Comparison of ENCODE assay signal across 19 mouse cellular contexts in the genomic region with DNA sequence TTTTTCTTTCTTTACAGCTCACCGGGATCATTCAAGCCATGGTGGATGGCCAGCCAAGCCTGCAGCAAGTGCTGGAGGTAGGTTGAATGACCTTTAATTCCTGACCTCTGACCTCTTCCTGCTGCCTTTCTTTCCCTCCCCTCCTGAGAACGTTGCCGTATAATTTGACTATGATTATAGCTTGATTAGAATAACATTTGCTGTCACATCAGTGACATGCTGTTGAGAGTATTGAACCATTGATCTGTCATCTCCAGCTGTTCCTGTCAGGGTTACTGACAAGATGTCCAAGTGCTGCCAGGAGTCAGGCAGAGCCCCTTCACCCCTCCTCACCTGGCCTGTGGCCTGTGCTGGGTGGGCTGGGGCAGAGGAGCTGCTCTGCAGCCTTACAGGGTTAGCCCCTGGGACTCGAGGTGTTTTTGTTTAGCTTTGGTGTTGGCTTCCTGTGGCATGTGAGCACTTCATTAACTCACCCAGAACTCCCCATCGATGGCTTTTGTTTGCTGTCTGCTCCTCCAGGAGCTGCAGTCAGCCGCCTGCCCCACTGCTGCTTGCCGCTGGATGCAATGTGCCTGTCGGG. TPM values are rescaled to one million over a fixed set of nuclear protein-coding genes. Genes with fewer than 3 reads are reported as not detected.
DNase-seq lines count a peak whose midpoint lies in the region; ATAC-seq and TF ChIP-seq lines count a peak whose summit lies in the region.
"Had no signal": no experiment of that assay in that cellular context is flagged by ENCODE, and none has a peak within 500 bp of the region (broad histone marks: within the 10 kb centered on the region; RNA-seq: fewer than 3 reads in every experiment).

No protein-coding gene starts in this region.

- no peak for DNase-seq in midbrain, embryonic 11.5 days (ENCODE audit: low spot score, missing footprints)
- DNase-seq in midbrain, postnatal 0 days (ENCODE audit: low spot score) = no peak
- DNase-seq in forebrain, postnatal 0 days = no peak
- DNase-seq in limb, embryonic 11.5 days (ENCODE audit: low spot score) = no peak
- no peak for DNase-seq in ovary, postnatal 14 days (ENCODE audit: low spot score)
- DNase-seq in right cerebral cortex, postnatal 14 days = no peak
- no peak for DNase-seq in frontal cortex, adult 2 months (ENCODE audit: extremely low spot score in 1 of 2, low spot score in 1 of 2)
- DNase-seq: adrenal gland, postnatal 10 days; B cell, adult 2 months; cerebellum, adult 11-12 months; gastrocnemius, postnatal 10 days; heart, adult 2 months; kidney, adult 2 months; kidney, postnatal 14 days; lung, adult 2 months; lung, postnatal 4 days; thymus, postnatal 4 days had no signal

- H3K9me3 ChIP-seq in midbrain, embryonic 11.5 days (ENCODE audit: control insufficient read depth, low read length) = no peaks in the 10 kb centered on the region
- no peaks in the 10 kb centered on the region for H3K9me3 ChIP-seq in midbrain, postnatal 0 days (ENCODE audit: low read length)
- H3K9me3 ChIP-seq in forebrain, postnatal 0 days (ENCODE audit: low read length) = no peaks in the 10 kb centered on the region
- H3K9me3 ChIP-seq in limb, embryonic 11.5 days (ENCODE audit: control insufficient read depth, low read length) = no peaks in the 10 kb centered on the region
- H3K9me3 ChIP-seq: embryonic facial prominence, embryonic 15.5 days; neural tube, embryonic 13.5 days had no signal

- ATAC-seq in midbrain, embryonic 11.5 days (ENCODE audit: low FRiP score) = peak; percentile 48; the same call in 1 of the 2 replicates
- ATAC-seq in midbrain, postnatal 0 days (ENCODE audit: low FRiP score) = no peak
- ATAC-seq in forebrain, postnatal 0 days = peak; percentile 29; the same call in 1 of the 2 replicates
- no peak for ATAC-seq in limb, embryonic 11.5 days (ENCODE audit: insufficient number of reproducible peaks, low FRiP score, low TSS enrichment, low read depth)

- no peak overlapping the region for H3K9ac ChIP-seq in midbrain, embryonic 11.5 days (ENCODE audit: low read length)
- H3K9ac ChIP-seq in midbrain, postnatal 0 days (replicated peaks; ENCODE audit: low read length, poor library complexity, severe bottlenecking) = no peak overlapping the region
- H3K9ac ChIP-seq in forebrain, postnatal 0 days = no peak overlapping the region
- no peak overlapping the region for H3K9ac ChIP-seq in limb, embryonic 11.5 days (ENCODE audit: low read length)
- H3K9ac ChIP-seq: embryonic facial prominence, embryonic 15.5 days; neural tube, embryonic 13.5 days had no signal

- no peak overlapping the region for H3K4me2 ChIP-seq in midbrain, embryonic 11.5 days
- H3K4me2 ChIP-seq in midbrain, postnatal 0 days (ENCODE audit: low read depth, low read length, poor library complexity, severe bottlenecking) = no peak overlapping the region
- H3K4me2 ChIP-seq in forebrain, postnatal 0 days (ENCODE audit: low read depth) = no peak overlapping the region
- H3K4me2 ChIP-seq in limb, embryonic 11.5 days (ENCODE audit: low read depth, severe bottlenecking) = no peak overlapping the region
- H3K4me2 ChIP-seq: embryonic facial prominence, embryonic 15.5 days; neural tube, embryonic 13.5 days had no signal

- H3K4me3 ChIP-seq in midbrain, embryonic 11.5 days (ENCODE audit: low read depth, low read length) = no peak overlapping the region
- H3K4me3 ChIP-seq in midbrain, postnatal 0 days (ENCODE audit: low read depth, low read length) = no peak overlapping the region
- H3K4me3 ChIP-seq in forebrain, postnatal 0 days (ENCODE audit: low read depth, low read length) = no peak overlapping the region
- no peak overlapping the region for H3K4me3 ChIP-seq in limb, embryonic 11.5 days (ENCODE audit: low read depth, low read length)
- H3K4me3 ChIP-seq: embryonic facial prominence, embryonic 15.5 days; heart, adult 2 months; neural tube, embryonic 13.5 days had no signal

- peak overlapping the region; percentile 11; the same call in 1 of the 2 replicates for H3K27ac ChIP-seq in midbrain, embryonic 11.5 days (ENCODE audit: low read depth, low read length)
- H3K27ac ChIP-seq in midbrain, postnatal 0 days (ENCODE audit: low read depth, low read length) = no peak overlapping the region
- H3K27ac ChIP-seq in forebrain, postnatal 0 days (ENCODE audit: low read depth, low read length) = no peak overlapping the region
- H3K27ac ChIP-seq in limb, embryonic 11.5 days (replicated peaks; ENCODE audit: low read depth, low read length) = peak overlapping the region; percentile 17; the same call in 1 of the 2 replicates
- H3K27ac ChIP-seq: embryonic facial prominence, embryonic 15.5 days; heart, adult 2 months; neural tube, embryonic 13.5 days had no signal

- 0 out of 2 replicates have a peak, but pooled peaks cover 4% of the 10 kb centered on the region for H3K27me3 ChIP-seq in midbrain, embryonic 11.5 days (ENCODE audit: control insufficient read depth, insufficient read depth, low read length)
- no peaks in the 10 kb centered on the region for H3K27me3 ChIP-seq in midbrain, postnatal 0 days (ENCODE audit: insufficient read depth, low read length)
- H3K27me3 ChIP-seq in forebrain, postnatal 0 days (ENCODE audit: insufficient read depth, low read length) = no peaks in the 10 kb centered on the region
- H3K27me3 ChIP-seq in limb, embryonic 11.5 days (ENCODE audit: control insufficient read depth, insufficient read depth, low read length) = no peaks in the 10 kb centered on the region
- H3K27me3 ChIP-seq: embryonic facial prominence, embryonic 15.5 days had no signal

- peaks cover 15% of the 10 kb centered on the region for H3K4me1 ChIP-seq in midbrain, embryonic 11.5 days (ENCODE audit: control insufficient read depth, insufficient read depth, low read length)
- H3K4me1 ChIP-seq in midbrain, postnatal 0 days (ENCODE audit: insufficient read depth, low read length) = no peaks in the 10 kb centered on the region; the same call in 1 of the 2 replicates
- H3K4me1 ChIP-seq in forebrain, postnatal 0 days (ENCODE audit: insufficient read depth) = 0 out of 2 replicates have a peak, but pooled peaks cover 4% of the 10 kb centered on the region
- peaks cover 22% of the 10 kb centered on the region for H3K4me1 ChIP-seq in limb, embryonic 11.5 days (ENCODE audit: control insufficient read depth, insufficient read depth, low read length)

- 18% methylated on average over 8 of the region's 8 CpGs for WGBS in midbrain, embryonic 11.5 days
- WGBS in midbrain, postnatal 0 days = 14% methylated on average over 8 of the region's 8 CpGs
- 24% methylated on average over 8 of the region's 8 CpGs for WGBS in forebrain, postnatal 0 days
- WGBS in limb, embryonic 11.5 days = 33% methylated on average over 8 of the region's 8 CpGs

- H3K36me3 ChIP-seq in midbrain, embryonic 11.5 days (ENCODE audit: control insufficient read depth, insufficient read depth, low read length) = peaks cover 5% of the 10 kb centered on the region; the same call in 1 of the 2 replicates
- H3K36me3 ChIP-seq in midbrain, postnatal 0 days (ENCODE audit: insufficient read depth, low read length) = peaks cover 30% of the 10 kb centered on the region
- H3K36me3 ChIP-seq in forebrain, postnatal 0 days (ENCODE audit: insufficient read depth) = peaks cover 50% of the 10 kb centered on the region
- H3K36me3 ChIP-seq in limb, embryonic 11.5 days (ENCODE audit: control insufficient read depth, insufficient read depth, low read length) = peaks cover 10% of the 10 kb centered on the region; the same call in 1 of the 2 replicates

- no peak for TF ChIP-seq CTCF in midbrain, postnatal 0 days (IDR thresholded peaks at IDR 0.05)
- TF ChIP-seq CTCF in forebrain, postnatal 0 days (IDR thresholded peaks at IDR 0.05; ENCODE audit: low read depth) = no peak

RNA-seq across cellular contexts. Expression of gene Eri3, which starts 39.0 kb away (rescaled TPM):
- polyA plus RNA-seq in midbrain, embryonic 11.5 days (2014; fragmentation: Nextera tagmentation; extraction: Ambion mirVana) = 121 and 132 TPM in 2 replicates
- total RNA-seq in midbrain, postnatal 0 days (2014; rRNA removed) = 275 and 291 TPM in 2 replicates
- 323 and 326 TPM in 2 replicates for polyA plus RNA-seq in midbrain, postnatal 0 days (2015; fragmentation: Nextera tagmentation; extraction: Ambion mirVana)
- total RNA-seq in forebrain, postnatal 0 days (2014; rRNA removed) = 269 and 276 TPM in 2 replicates
- polyA plus RNA-seq in forebrain, postnatal 0 days (2015; fragmentation: Nextera tagmentation; extraction: Ambion mirVana) = 379 and 380 TPM in 2 replicates
- polyA plus RNA-seq in limb, embryonic 11.5 days (2014; fragmentation: Nextera tagmentation; extraction: Ambion mirVana) = 140 and 151 TPM in 2 replicates
- polyA plus RNA-seq in frontal cortex, adult 2 months (2012; rRNA removed) = 190 and 194 TPM in 2 replicates

Comparison
In these comparisons a context has a peak if more than half of its experiments do, and no peak if none do; other contexts are left out.
1. ATAC-seq: peak in midbrain, embryonic 11.5 days (single experiment) and forebrain, postnatal 0 days (single experiment); none in midbrain, postnatal 0 days (single experiment) and limb, embryonic 11.5 days (single experiment).
2. H3K27ac ChIP-seq: peak in midbrain, embryonic 11.5 days (single experiment) and limb, embryonic 11.5 days (single experiment); none in midbrain, postnatal 0 days (single experiment) and forebrain, postnatal 0 days (single experiment).